Mouse (Mus musculus): Measurements from ENCODE around the gene Gm20605. TPM values are rescaled to one million over a fixed set of nuclear protein-coding genes. Genes with fewer than 3 reads are reported as not detected.

Gene Gm20605
- polyA plus RNA-seq, 1 experiment from 2014 or later: 17.5 TPM

GRCm38 (mm10) chr5:137683388-137684293 lies 54.7 kb downstream of the Gm20605 start:
- H3K27me3 ChIP-seq: no peaks in the 10 kb centered on the region
- ChIA-PET POLR2A (interaction anchor here (0.5 to 1.2 kb wide), 4 partner anchors 11 to 35 kb away, joined by 3 to 5 read pairs (median 4); no protein-coding TSS in a partner anchor), CTCF (interaction anchor here (0.8 to 2.4 kb wide), 11 partner anchors 10 to 76 kb away, joined by 3 to 17 read pairs (median 3); no protein-coding TSS in a partner anchor)
- no peak for TF ChIP-seq CTCF (IDR thresholded peaks at IDR 0.05)
- in situ Hi-C loops (cut with MboI; ENCODE audit: low pct_unique_long_range_greater_than_20kb): no loop called here
- DNase-seq (ENCODE audit: low read depth, low spot score): no peak
- peak; percentile 3 for ATAC-seq

GRCm38 (mm10) chr5:137684294-137685123 lies 55.5 kb downstream of the Gm20605 start, which contains the start of gene Agfg2:
Agfg2 (minus strand) TSS chr5:137684726.
- H3K27me3 ChIP-seq: no peaks in the 10 kb centered on the region
- DNase-seq (ENCODE audit: low read depth, low spot score): peak; percentile 98
- POLR2A ChIA-PET: interaction anchor here (0.5 to 1.2 kb wide), 5 partner anchors 12 to 64 kb away, joined by 3 to 4 read pairs (median 3); partner anchors contain the start of gene Tsc22d4
- no peak for TF ChIP-seq CTCF (IDR thresholded peaks at IDR 0.05)
- in situ Hi-C loops (cut with MboI; ENCODE audit: low pct_unique_long_range_greater_than_20kb): no loop called here
- CTCF ChIA-PET: interaction anchor here (1.0 to 2.4 kb wide), 6 partner anchors 9 to 76 kb away, joined by 3 to 17 read pairs (median 4); no protein-coding TSS in a partner anchor
- ATAC-seq: peak; percentile 97

GRCm38 (mm10) chr5:137685653-137686052 lies 56.7 kb downstream of the Gm20605 start:
- POLR2A ChIA-PET: interaction anchor here (0.7 kb wide), 1 partner anchor 14 kb away, joined by 3 read pairs; no protein-coding TSS in a partner anchor
- TF ChIP-seq CTCF (IDR thresholded peaks at IDR 0.05): no peak
- no peak for ATAC-seq
- in situ Hi-C loops (cut with MboI; ENCODE audit: low pct_unique_long_range_greater_than_20kb): no loop called here
- H3K27me3 ChIP-seq: no peaks in the 10 kb centered on the region
- CTCF ChIA-PET: interaction anchor here (1.3 kb wide), 1 partner anchor 75 kb away, joined by 4 read pairs; no protein-coding TSS in a partner anchor
- DNase-seq (ENCODE audit: low read depth, low spot score): no peak

- TF ChIP-seq CTCF (IDR thresholded peaks at IDR 0.05): no peak
- in situ Hi-C loops (cut with MboI; ENCODE audit: low pct_unique_long_range_greater_than_20kb): no loop called here
- DNase-seq (ENCODE audit: low read depth, low spot score): no peak
- ATAC-seq: no peak
- ChIA-PET POLR2A (interaction anchor here (0.7 kb wide), 1 partner anchor 14 kb away, joined by 3 read pairs; no protein-coding TSS in a partner anchor), CTCF (interaction anchor here (1.3 kb wide), 1 partner anchor 74 kb away, joined by 4 read pairs; no protein-coding TSS in a partner anchor)
- no peaks in the 10 kb centered on the region for H3K27me3 ChIP-seq
Observed at GRCm38 (mm10) chr5:137686127-137686790, 57.3 kb downstream of the Gm20605 start.

- DNase-seq (ENCODE audit: low read depth, low spot score) (no peak), ATAC-seq (no peak)
- no peaks in the 10 kb centered on the region for H3K27me3 ChIP-seq
- no peak for TF ChIP-seq CTCF (IDR thresholded peaks at IDR 0.05)
- ChIA-PET POLR2A (interaction anchor here (0.6 kb wide), 1 partner anchor 16 kb away, joined by 3 read pairs; no protein-coding TSS in a partner anchor), CTCF (no interaction called here)
- in situ Hi-C loops (cut with MboI; ENCODE audit: low pct_unique_long_range_greater_than_20kb): no loop called here
Observed at GRCm38 (mm10) chr5:137689974-137690373, 61.0 kb downstream of the Gm20605 start.

- ATAC-seq (no peak), DNase-seq (ENCODE audit: low read depth, low spot score) (no peak)
- POLR2A ChIA-PET: interaction anchor here (0.6 kb wide), 1 partner anchor 77 kb away, joined by 4 read pairs; no protein-coding TSS in a partner anchor
- CTCF ChIA-PET: no interaction called here
- in situ Hi-C loops (cut with MboI; ENCODE audit: low pct_unique_long_range_greater_than_20kb): no loop called here
- TF ChIP-seq CTCF (IDR thresholded peaks at IDR 0.05): no peak
- H3K27me3 ChIP-seq: no peaks in the 10 kb centered on the region
Observed at GRCm38 (mm10) chr5:137690531-137690930, 61.6 kb downstream of the Gm20605 start.

- no peak for ATAC-seq
- no peak for DNase-seq (ENCODE audit: low read depth, low spot score)
- ChIA-PET CTCF (no interaction called here), POLR2A (no interaction called here)
- no peaks in the 10 kb centered on the region for H3K27me3 ChIP-seq
- in situ Hi-C loops (cut with MboI; ENCODE audit: low pct_unique_long_range_greater_than_20kb): no loop called here
- no peak for TF ChIP-seq CTCF (IDR thresholded peaks at IDR 0.05)
Observed at GRCm38 (mm10) chr5:137691881-137692280, 62.9 kb downstream of the Gm20605 start.

Other genes starting within 250 kb of the Gm20605 start
- 7.9 TPM for gene Zan, start 152.1 kb upstream of the Gm20605 start, polyA plus RNA-seq (2021)
- 43.2 TPM for gene Pop7, start 126.7 kb upstream of the Gm20605 start, polyA plus RNA-seq (2021)
- gene Gigyf1, start 110.6 kb upstream of the Gm20605 start, polyA plus RNA-seq (2021): 55.9 TPM
- gene Epo, start 95.9 kb upstream of the Gm20605 start, polyA plus RNA-seq (2021): not detected
- 963 TPM for gene Gnb2, start 95.7 kb upstream of the Gm20605 start, polyA plus RNA-seq (2021)
- not detected for gene Actl6b, start 75.7 kb upstream of the Gm20605 start, polyA plus RNA-seq (2021)
- not detected for gene Tfr2, start 59.3 kb upstream of the Gm20605 start, polyA plus RNA-seq (2021)
- gene Mospd3, start 28.1 kb upstream of the Gm20605 start, polyA plus RNA-seq (2021): 65.4 TPM
- gene Pcolce, start 15.4 kb upstream of the Gm20605 start, polyA plus RNA-seq (2021): 990 TPM
- 2.5 TPM for gene Fbxo24, start 173 bp upstream of the Gm20605 start, polyA plus RNA-seq (2021)
- 31.0 TPM for gene Lrch4, start 54 bp upstream of the Gm20605 start, polyA plus RNA-seq (2021)
- gene Sap25, start 12.2 kb downstream of the Gm20605 start, polyA plus RNA-seq (2021): 5.2 TPM
- gene Irs3, start 16.5 kb downstream of the Gm20605 start, polyA plus RNA-seq (2021): 0.09 TPM
- gene Agfg2, start 55.6 kb downstream of the Gm20605 start, polyA plus RNA-seq (2021): 33.1 TPM
- 13.4 TPM for gene Nyap1, start 112.4 kb downstream of the Gm20605 start, polyA plus RNA-seq (2021)
- gene Tsc22d4, start 116.6 kb downstream of the Gm20605 start, polyA plus RNA-seq (2021): 154 TPM
- gene Ppp1r35, start 149.7 kb downstream of the Gm20605 start, polyA plus RNA-seq (2021): 36.7 TPM
- gene Mepce, start 158.5 kb downstream of the Gm20605 start, polyA plus RNA-seq (2021): 64.6 TPM
- gene Zcwpw1, start 158.6 kb downstream of the Gm20605 start, polyA plus RNA-seq (2021): 22.2 TPM
- 0.05 TPM for gene Pilra, start 207.1 kb downstream of the Gm20605 start, polyA plus RNA-seq (2021)
- gene Pilrb1, start 228.9 kb downstream of the Gm20605 start, polyA plus RNA-seq (2021): not detected
- not detected for gene Pilrb2, start 242.6 kb downstream of the Gm20605 start, polyA plus RNA-seq (2021)